Mouse (Mus musculus) layer of hippocampus, postnatal 25 days (tissue): ENCODE data around the gene Stra8. TPM values are rescaled to one million over a fixed set of nuclear protein-coding genes. Genes with fewer than 3 reads are reported as not detected.

Experiments
- DNase-seq, 2 experiments: peaks; one replicate each; pipeline ENCODE4 v3.0.0; 2022; ENCODE audit warnings: mixed read lengths in 2 of 2, low spot score in 1 of 2; ENCODE audit errors: extremely low spot score in 1 of 2
- total RNA-seq, 2 experiments: library from RNA; stranded (reverse); gene quantifications; 2 replicates each; pipeline ENCODE4 v1.2.3; 2021

Stra8 gene
- total RNA-seq, 2 experiments from 2014 or later: not detected

GRCm38 (mm10) chr6:34988081-34988761, 68.3 kb downstream of the Stra8 start, which contains the start of gene Slc23a4:
Gene Slc23a4 (minus strand): TSS chr6:34988404.
- DNase-seq: no peak

Other genes starting within 250 kb of the Stra8 start
- gene Agbl3, start 139.7 kb upstream of the Stra8 start, total RNA-seq: 10 to 100 TPM; 16.8 to 17.0 TPM
- gene Tmem140, start 57.0 kb upstream of the Stra8 start, total RNA-seq: 1 to 10 TPM; 1.9 to 2.0 TPM
- gene Cyren, start 42.1 kb upstream of the Stra8 start, total RNA-seq: 1 to 10 TPM; 4.8 TPM
- 10 to 100 TPM; 38.7 to 41.3 TPM for gene Wdr91, start 9.3 kb upstream of the Stra8 start, total RNA-seq
- gene Slc23a4, start 68.2 kb downstream of the Stra8 start, total RNA-seq: 1 to 10 TPM in 1 of 2 experiments, under 1 TPM in 1; 0.80 to 1.0 TPM
- gene Cnot4, start 213.6 kb downstream of the Stra8 start, total RNA-seq: 10 to 100 TPM; 46.1 to 50.2 TPM